Mouse (Mus musculus): ENCODE results near the gene Dhrs7b.

DNA sequence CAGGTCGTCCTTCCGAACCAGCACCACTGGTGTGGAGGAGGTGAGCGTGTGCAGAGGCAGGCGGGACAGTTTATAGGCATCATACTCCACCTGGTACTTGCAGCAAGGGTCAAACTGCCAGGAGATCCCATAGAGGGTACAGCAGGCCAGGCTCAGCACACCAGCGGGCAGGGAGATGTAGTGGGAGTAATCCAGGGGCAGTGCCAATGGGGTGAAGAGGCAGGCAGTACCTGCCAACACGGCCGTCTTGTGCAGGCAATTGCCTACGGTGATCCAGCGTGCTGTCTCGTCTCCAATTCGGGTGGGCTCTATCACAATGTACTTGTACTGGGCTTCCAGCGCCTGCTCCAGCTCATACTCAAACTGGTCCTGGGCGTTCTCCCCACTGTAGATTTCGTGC is 34.5 kb downstream of the Dhrs7b start:
- no peak for TF ChIP-seq GATA1 (IDR thresholded peaks at IDR 0.05; ENCODE audit: borderline replicate concordance, low read length)
- TF ChIP-seq FLI1 (IDR thresholded peaks at IDR 0.05; ENCODE audit: low read length) = no peak
